Mouse (Mus musculus) layer of hippocampus, adult 8-10 months (tissue): ENCODE measurements at regions not wholly inside any gene's neighbourhood (a gene's known extent, or its start where the extent isn't known, plus 50 kb on each side); places are given as distances from the start of the nearest gene placed in this dataset.

Experiments used
- DNase-seq, 2 experiments: peaks; one replicate each; pipeline ENCODE4 v3.0.0; 2022; ENCODE audit warnings: low spot score in 2 of 2

DNA sequence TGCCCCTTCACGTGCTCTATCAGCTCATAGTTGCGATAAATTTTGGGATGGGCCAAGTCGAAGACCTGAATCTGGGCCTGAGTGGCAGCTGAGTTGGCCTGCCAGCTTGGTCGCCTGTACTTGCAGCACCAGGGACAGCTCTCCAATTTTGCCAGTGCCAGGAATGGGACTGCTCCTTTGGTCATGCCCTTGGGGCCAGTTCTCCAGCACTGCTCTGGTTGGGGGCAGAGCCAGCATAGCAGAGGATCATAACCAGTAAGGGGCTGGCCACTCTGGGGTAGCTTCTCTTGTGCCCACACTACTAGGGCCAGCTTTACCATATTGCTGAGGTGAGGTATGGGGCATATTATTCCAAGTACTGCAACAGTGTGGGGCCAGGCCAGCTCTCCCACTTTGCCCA lies 397.0 kb upstream of the Cadm2 start:
- no peak for DNase-seq

DNA sequence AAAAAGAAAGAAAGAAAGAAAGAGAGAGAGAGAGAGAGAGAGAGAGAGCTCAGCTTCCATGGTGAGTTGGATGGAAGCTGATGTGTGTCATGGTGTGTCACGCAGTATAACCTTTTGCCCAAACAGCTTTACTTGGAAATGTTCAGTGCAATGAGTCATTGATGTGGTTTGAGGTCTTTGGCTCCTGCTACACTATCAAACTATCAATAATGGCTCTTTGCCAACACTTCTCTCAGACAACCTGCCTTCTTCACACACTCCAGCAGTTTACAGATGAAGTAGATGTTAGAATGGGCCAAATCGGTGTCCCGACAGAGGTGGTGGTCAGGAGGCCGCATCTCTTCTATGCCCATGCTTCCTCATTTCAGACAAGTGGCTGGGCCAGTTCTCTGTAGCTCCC lies 369.0 kb upstream of the Cadm2 start:
- DNase-seq = no peak

DNA sequence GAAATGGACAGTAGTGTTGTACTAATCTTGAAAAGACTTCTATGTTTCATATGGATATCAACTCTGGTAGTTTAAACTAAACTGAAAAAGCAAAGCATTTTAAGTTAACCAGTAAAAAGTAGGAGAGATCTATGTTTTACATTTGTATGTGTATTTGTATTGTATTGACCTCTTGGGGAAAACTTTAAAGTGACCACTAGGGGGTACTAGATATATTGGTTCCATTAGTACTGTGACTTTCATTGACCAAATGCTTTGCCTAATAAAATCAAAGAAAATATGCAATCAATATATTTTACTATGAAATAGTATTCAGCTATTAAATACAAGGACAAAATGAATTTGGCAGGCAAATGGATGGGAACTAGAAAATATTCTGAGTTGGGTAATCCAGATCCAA lies 355.9 kb upstream of the Cadm2 start:
- DNase-seq = no peak

DNA sequence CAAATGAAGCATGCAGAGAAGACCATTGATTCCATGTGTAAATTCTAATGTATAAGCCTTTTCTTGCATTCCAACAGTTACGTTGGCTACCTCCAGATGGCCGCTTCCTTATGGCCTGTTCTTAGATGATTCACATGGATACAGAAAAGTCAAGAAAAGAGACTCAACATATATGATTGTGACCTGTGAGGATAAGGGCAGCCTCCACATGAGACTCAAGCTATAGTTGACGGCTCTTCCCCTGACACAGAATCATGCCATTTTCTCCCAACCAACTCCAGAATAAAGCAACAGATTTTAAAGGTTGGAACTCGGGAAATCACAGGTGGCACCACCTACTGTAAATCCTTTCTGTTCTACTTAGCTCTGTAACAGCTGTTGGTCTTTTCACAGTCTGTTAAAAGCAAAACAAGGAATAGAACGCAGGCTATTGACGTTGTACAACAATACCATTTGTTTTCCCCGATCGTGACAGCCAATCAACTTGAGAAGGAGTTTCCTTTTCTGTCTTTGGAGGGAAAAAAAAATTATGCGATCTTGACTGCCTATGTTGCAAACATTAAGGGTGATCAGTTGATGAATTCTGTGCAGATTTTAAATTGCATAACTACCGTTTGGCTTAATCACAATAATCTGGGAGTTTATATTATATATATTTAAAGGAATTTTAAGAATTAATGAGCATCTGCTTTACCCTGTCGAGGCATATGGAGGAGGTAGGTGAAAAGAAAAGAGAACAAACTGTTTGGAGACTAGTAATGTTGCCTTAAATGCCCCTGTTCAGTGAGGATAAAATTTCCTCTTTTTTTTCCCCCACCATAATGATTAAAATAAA lies 347.8 kb upstream of the Cadm2 start:
- DNase-seq = peak; percentile 51 to 54

DNA sequence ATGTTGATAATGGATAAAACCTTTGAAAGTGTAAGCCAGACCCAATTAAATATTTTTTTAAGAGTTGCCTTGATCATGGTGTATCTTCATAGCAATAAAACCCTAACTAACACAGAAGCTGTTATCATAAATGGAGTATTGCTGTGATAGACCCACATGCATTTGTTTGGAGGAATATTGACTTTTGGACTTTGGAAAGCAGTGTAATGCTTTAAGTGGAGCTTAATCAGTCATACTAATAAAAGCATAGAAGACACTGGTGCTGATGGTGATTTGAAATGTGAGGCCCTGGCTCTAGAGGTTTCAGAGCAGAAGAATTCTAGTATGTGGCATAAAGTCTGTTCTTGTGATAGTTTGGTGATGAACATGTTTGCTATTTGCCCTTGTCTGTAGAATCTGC lies 328.4 kb upstream of the Cadm2 start:
- no peak for DNase-seq

DNA sequence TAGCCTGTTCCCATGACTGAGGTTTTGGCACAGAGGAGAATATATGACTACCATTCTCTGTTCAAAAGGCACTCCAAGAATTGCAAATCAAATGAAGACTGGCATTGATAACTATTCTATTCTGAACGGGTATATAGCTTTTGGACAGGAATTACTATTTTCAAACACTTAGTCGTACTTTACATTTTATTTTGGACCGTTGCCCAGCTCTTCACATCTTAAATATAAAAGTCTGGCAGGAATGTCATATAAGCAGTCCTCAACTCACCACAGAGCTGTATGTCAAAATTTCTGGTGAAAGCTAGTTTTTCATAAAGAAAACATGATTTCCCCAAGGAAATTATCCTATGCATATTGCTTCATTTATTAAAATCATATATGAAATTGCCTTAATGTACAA lies 323.7 kb upstream of the Cadm2 start:
- no peak for DNase-seq

DNA sequence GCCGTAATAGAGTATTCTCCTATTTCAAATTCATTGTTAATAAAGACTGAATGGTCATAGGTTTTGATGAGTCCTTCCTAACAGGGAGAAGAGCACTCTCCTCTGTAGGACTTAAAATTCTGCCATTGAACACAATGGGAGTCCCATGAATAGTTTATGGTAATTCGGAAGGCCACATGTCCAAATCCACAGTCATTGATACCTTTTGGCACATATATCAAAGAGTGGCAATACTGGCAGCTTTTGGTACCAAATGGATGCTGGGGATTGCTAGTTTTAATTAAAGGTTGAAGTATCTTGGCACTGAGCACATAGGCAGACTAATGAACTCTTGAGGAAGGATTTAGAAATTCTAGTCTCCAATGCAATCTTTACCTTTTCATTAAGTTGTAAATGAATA lies 298.5 kb upstream of the Cadm2 start:
- DNase-seq = no peak

DNA sequence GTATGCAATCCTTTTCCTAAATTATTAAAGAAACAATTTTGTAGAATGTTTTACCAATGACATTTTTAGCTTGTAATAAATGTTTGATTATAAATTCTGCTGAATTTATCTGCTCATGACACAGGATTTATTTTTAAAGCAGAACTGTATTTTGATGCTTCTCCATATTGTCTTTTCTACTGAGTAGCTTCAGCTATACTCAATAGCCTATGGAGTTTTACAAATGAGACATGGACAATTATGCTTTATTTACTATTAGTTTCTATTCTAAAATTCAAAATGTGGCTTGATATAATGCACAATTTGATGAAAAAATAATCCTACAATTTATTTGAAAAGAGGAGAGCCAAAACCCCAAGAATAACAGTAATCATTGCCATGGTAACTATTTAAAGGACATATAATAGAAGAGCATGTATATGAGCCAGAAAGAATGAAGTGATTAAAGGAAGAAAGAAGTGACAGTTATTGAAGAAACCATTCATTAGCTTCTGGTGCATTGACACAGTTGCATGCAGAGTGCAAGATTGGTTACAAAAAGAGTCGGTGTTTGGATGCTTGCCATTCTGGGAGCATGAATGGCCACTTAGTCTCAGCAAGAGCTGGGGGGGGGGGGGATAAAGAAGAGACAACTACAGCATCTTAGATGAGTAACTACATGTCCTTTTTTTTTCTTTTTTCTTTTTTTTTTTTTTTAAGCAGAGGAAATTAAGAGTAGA lies 250.8 kb upstream of the Cadm2 start:
- no peak for DNase-seq

DNA sequence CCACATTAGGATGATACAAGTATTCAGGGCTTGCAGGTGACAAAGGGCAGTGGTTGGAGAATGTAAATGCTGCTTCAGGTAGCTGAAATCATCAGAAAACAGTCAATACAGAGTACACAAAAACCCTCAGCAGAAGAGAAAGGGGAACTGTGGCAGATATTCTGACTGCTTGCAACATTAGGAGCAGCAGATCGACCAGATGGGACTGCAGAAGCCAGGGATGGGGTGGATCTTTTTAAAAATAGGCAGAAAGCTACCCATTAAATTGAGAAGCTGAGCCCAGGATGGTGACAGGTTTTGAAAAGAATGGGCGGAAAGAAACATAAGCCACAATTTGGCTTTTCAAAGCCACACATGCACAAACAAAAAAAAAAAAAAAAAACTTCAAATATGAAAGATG lies 229.5 kb upstream of the Cadm2 start:
- DNase-seq = peak; percentile 78 to 79

DNA sequence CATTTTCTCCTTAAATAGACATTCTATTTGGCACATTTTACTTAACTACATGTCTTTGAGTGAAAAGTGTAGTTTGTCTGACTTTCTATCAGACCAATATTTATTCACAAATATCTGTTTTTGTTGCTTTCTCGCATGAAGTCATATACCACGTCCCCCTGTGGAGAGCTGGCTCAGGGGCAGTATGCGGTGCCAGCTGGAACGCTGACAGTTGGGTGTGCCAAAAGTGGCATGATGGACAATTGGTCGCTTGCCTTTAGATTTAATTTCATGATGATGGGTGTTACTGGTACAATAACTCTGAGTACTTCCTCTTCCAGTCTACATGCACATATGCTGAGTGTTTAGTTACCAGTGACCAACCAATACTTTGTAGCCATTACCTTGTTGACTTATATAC lies 223.8 kb upstream of the Cadm2 start:
- DNase-seq = no peak

DNA sequence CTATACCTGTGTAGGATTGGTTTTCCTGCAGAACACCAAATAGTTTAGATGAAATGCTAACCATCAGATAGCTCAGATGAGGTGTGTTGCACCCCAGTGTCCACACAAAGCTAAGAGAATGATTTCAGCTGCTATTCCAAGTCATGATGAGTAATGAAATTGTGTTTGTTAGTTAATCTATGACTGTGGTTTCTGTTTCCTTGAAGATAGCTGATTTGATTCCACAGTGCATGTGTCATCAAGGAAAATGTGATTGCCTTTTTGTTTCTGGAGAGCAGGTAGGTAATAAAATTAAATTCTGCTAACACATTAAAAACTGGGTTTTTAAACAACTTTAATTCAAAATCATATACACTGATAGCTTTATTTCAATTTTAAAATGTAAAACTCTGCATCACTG lies 176.5 kb upstream of the Cadm2 start:
- DNase-seq = no peak

DNA sequence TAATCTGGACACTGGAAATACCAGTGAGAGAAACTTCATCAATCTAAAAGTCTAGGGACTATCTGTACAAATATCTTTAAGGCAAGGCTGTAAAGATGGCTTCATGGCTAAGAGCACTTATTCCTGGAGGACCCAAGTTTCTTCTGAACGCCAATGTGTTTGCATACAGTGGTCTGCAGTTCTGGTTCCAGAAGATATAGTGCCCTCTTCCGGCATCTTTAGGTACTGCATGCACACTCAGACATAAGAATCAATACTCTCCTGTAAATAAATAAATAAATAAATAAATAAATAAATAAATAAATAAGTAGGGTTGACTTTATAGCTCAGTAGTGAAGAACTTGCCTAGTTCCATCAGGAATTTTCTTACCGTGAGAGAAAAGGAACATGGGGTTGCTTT lies 155.4 kb upstream of the Cadm2 start:
- DNase-seq = peak in 1 of 2 experiments; percentile 20

DNA sequence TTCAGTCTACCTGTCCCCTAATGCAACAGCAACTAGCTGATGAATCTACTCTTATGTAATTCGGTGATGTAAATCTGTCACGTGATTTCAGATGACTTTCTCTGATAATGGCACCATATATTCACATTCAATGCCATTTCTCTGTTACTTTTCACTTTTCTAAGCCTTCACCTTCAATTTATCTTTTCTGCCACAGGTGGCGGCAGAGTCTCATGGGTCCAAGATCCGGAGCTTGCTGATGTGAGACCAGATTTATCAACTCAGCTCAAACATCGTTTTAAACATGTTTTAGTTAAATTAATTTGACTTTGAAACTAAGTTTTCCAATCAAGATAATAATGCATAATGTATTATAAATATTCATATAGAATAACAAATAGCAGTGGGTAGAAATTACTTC lies 148.4 kb upstream of the Cadm2 start:
- DNase-seq = peak in 1 of 2 experiments; percentile 12

DNA sequence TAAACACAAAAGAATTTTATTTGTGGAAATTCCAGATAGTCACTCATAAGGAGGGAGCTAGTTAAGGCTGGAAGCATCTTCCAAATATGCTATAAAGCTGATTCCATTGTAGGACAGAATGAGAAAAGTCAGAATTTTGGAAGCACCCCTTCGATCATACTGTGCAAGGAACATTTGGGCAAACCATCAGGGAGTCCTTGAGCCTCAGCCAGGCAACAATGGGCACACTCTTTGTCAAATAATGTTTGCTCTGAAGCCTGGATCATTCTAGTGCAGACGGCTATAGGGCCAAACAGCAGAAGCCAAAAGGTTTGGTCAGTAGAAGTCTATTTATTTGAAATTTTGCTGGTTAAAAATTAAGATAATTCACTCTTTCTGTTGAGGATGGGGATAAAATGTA lies 114.7 kb upstream of the Cadm2 start:
- no peak for DNase-seq

DNA sequence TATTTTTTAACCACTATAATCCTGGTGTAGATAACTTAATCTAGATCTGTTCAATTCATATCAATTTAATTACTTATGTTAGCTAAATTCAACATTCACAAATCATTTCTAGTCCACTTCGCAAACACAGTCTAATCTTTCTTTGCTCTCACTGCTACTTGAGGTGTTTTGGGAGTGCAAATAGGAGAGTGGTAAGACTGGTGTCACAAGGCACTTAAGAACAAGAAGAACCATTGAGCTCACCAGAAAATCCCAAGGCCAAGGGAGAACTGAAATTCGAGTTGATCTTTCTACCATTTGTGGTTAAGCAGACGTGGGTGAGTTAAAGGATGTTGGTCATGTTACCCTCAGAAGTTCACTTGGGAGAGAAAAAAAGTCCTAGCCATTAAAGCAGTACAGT lies 77.9 kb upstream of the Cadm2 start:
- no peak for DNase-seq
